Mouse (Mus musculus): Measurements from ENCODE around the gene Gfm1. TPM values are rescaled to one million over a fixed set of nuclear protein-coding genes. Genes with fewer than 3 reads are reported as not detected.

Gene Gfm1
- polyA plus RNA-seq, 1 experiment from 2014 or later = 56.2 TPM

Other genes with a start within 250 kb of the Gfm1 start
- 11.2 and 14.6 TPM in 2 replicates for gene Mlf1, start 56.0 kb upstream of the Gfm1 start, polyA plus RNA-seq (2015; fragmentation: Nextera tagmentation; extraction: Ambion mirVana)
- gene Gm17402, start 54.9 kb upstream of the Gfm1 start, polyA plus RNA-seq (2015; fragmentation: Nextera tagmentation; extraction: Ambion mirVana) = not detected in 2 replicates
- gene Lxn, start 33.8 kb downstream of the Gfm1 start, polyA plus RNA-seq (2015; fragmentation: Nextera tagmentation; extraction: Ambion mirVana) = 64.0 and 69.0 TPM in 2 replicates
- gene Rarres1, start 85.4 kb downstream of the Gfm1 start, polyA plus RNA-seq (2015; fragmentation: Nextera tagmentation; extraction: Ambion mirVana) = 2.8 and 3.4 TPM in 2 replicates
- gene Mfsd1, start 152.6 kb downstream of the Gfm1 start, polyA plus RNA-seq (2015; fragmentation: Nextera tagmentation; extraction: Ambion mirVana) = 79.6 and 79.8 TPM in 2 replicates